Mouse (Mus musculus): Measurements from ENCODE around the gene Tcf12.

DNA sequence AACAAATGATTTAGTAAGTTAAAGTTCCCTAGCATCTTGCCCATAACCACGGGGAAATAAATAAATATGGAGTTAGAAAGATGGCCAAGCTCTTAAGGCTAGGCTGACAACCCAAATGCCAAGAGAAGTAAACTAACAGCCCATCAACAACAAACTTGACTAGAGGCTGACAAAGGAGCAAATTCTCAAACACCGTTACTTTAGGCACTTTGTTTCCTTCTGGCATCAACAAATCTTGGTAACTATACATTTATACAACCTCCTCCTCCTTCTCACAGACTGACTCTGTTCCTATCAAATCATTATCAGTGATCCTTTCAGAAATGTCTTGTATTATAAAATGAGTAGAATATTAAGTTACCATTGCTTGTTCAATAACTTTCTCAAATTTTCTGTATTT, 159.7 kb downstream of the Tcf12 start:
- TF ChIP-seq POLR2A (IDR thresholded peaks at IDR 0.05; ENCODE audit: borderline replicate concordance, extremely low read depth, low read depth, low read length) (no peak), CTCF (IDR thresholded peaks at IDR 0.05; ENCODE audit: insufficient read depth, low read length) (no peak)
